Mouse (Mus musculus) liver, adult 2 months (tissue): ENCODE data around the gene Olfr1258.

Experiments used
- CTCF ChIP-seq: fragments of 200-500 bp; IDR thresholded peaks from 2 replicates; pipeline ENCODE4 v1.5.1; 2011; ENCODE audit warnings: low read depth, low read length, control low read depth
- POLR2A ChIP-seq: fragments of 200-500 bp; IDR thresholded peaks from 2 replicates; pipeline ENCODE4 v1.6.1; 2011; ENCODE audit warnings: low read length, control low read depth; ENCODE audit not compliant: insufficient read depth; ENCODE audit errors: extremely low read depth

DNA sequence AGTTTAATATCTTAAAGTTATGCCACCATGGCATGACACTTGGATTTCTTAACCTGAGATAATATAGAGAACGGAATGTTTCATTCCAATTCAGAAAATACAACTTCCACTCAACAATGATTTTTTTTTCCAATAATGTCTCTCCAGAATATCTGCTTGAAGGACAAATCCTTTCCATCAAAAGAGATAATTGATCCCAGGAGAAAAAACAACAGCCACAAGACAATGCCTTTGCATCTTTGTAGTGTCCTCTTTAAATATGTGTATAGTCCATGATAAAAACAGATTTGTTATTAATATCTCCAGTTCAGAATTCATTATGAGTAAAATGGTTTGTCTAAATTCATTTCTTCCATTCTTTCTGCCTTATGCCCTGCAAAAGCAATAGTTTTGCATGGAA lies 49.0 kb upstream of the Olfr1258 start, which contains the start of gene Olfr1257:
- no peak for TF ChIP-seq POLR2A
- TF ChIP-seq CTCF: no peak
